Mouse (Mus musculus): ENCODE measurements around the gene Lap3.

GRCm38 (mm10) chr5:45493191-45494092 is at the start of gene Lap3:
- peak; percentile 44 for TF ChIP-seq CTCF (IDR thresholded peaks at IDR 0.05; ENCODE audit: low read depth)
- TF ChIP-seq EP300 (IDR thresholded peaks at IDR 0.05; ENCODE audit: low read depth) = no peak

All from liver, embryonic 14.5 days (tissue).